Mouse (Mus musculus): ENCODE results near the gene Lysmd1.

DNA sequence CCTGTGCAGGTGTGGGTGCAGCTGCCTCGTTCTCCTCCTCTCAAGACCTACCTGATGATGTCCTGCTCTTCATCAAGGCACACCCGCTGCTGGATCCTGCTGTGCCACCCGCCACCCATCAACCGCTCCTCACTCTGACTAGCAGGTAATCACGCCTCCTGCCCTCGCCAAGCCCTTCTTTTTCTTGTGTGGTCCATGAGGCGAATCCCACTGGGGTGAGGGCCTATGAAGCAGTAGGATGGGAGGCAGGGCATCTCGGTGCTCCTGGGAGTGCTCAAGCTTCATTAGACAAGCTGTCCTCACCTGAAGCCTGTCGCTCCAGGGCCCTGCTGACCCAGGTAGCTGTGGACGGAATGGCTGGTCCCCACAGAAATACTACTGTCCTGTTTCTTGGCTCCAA, 36.1 kb downstream of the Lysmd1 start:
- TF ChIP-seq CTCF (IDR thresholded peaks at IDR 0.05; ENCODE audit: low read depth, low read length) (no peak), POLR2A (IDR thresholded peaks at IDR 0.05; ENCODE audit: extremely low read depth, insufficient read depth, low read length) (no peak)
